Mouse (Mus musculus) thymus, adult 2 months (tissue): ENCODE measurements around the gene Cdc25b.

Experiments used
- CTCF ChIP-seq: fragments of 200-500 bp; IDR thresholded peaks from 2 replicates; pipeline ENCODE4 v1.5.1; 2012; ENCODE audit warnings: mild to moderate bottlenecking, control low read depth, low read length, moderate library complexity, borderline replicate concordance; ENCODE audit not compliant: control insufficient read depth, poor library complexity, insufficient read depth; ENCODE audit errors: extremely low read depth
- POLR2A ChIP-seq: fragments of 200-500 bp; IDR thresholded peaks from 2 replicates; pipeline ENCODE4 v1.6.1; 2012; ENCODE audit warnings: mild to moderate bottlenecking, low read length, control low read depth, moderate library complexity; ENCODE audit not compliant: control insufficient read depth, poor library complexity, insufficient read depth; ENCODE audit errors: extremely low read depth

GRCm38 (mm10) chr2:131172322-131172721 is 14.4 kb upstream of the Cdc25b start:
- TF ChIP-seq CTCF (no peak), POLR2A (no peak)
